Mouse (Mus musculus): ENCODE measurements around the gene Tfcp2. TPM values are rescaled to one million over a fixed set of nuclear protein-coding genes. Genes with fewer than 3 reads are reported as not detected.

Tfcp2 gene
- total RNA-seq (2021) = 10 to 100 TPM; 11.6 to 12.6 TPM
- long read RNA-seq, experiment 1, partial matches to known transcripts = 5 of 7 reads
- long read RNA-seq, experiment 1, other reads (novel, unspliced or antisense) = 1 of 7 reads
- long read RNA-seq, experiment 2, partial matches to known transcripts = 4 of 10 reads
- long read RNA-seq, experiment 2, other reads (novel, unspliced or antisense) = 4 of 10 reads

DNA sequence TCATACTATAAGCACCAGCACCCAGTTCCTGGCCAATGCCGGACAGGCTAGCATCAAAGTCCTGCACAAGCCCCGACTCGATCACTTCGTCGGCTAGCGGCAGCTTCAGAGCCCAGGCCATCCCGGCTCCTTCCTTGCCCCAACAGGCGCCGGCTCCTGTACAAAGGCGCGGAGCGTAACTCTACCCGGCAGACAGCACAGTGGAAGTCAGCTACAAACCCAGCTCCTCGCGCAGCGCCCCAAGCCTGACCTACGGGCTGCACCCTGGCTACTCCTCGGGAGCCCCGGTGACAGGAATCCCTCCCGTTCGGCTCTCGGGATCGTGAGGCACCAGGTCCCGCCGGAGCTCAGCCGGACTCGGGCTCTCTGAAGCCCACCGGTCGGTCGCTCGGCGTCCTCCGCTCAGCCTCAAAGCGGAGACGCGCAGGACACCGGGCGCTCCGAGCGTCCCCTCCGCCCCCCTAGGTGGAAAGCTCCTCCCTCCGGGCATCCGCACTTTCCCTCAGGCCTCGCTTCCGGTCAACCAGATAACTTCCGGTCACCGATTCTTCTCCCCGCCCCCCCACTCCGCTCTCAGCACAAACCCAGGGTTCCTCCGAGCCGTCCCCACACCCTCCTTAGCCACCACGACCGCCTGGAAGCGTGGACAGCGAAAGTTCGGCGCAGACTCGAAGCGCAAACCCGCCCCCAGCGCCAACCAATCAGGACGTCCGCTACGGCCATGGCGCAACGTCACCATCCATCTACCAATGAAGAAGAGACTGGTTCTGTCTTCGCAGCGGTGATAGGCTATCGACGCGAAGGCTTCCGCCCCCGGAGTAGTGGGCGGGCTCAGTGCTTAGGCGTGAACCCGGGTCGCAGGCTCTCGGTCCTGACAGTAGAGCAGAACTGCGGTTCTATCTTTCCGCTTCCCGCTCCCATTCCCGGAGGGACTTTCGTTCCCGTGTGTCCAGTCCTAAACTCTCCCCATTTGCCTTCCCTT lies at the start of gene Tfcp2:
Tfcp2 (minus strand) TSS at position 683 of the 982 bp plus-strand sequence.
- peak; percentile 99 for DNase-seq
- Histone ChIP-seq H3K27ac (peak within 1 kb of the TSS; percentile 97), H3K4me3 (peak within 1 kb of the TSS; percentile 77)
- no peak for TF ChIP-seq CTCF (IDR thresholded peaks at IDR 0.05)
- intact Hi-C loops (cut with DNase I) = loop anchor here (5.0 kb wide), 1 partner anchor 61 kb away; no protein-coding TSS in a partner anchor

DNA sequence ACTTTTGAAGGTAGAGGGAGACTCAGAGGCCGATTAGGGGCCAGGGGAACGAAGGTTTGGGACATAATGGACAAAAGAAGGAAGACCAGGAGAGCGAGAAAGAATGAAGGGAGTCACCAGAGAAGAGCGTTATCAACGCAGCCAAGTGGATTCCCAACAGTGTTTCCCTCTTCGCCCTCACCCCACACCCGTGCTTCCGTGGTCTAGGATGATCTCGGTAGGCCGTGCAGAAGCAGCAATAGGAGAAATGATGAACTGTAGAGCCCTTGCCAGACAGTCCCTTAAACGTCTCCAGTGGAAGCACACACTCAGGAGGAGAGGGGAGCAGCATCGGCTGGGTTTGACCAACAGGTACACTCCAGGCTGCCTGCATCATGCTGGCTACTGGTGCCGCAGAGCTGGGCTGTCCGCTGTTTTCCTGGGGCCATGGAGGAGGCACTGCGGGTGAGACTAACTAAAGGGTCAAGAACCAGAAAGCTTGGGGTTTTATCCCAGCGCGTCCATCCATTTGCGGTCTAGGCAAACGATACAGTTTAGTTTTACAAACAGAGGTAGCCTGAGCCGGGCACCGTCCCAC lies 49.0 kb upstream of the Tfcp2 start:
- H3K4me3 ChIP-seq = peak overlapping the region; percentile 90
- DNase-seq = no peak
- intact Hi-C loops (cut with DNase I) = loop anchor here (1.0 kb wide), 1 partner anchor 13 kb away; no protein-coding TSS in a partner anchor
- peak overlapping the region; percentile 91 for H3K27ac ChIP-seq
- TF ChIP-seq CTCF (IDR thresholded peaks at IDR 0.05) = no peak

DNA sequence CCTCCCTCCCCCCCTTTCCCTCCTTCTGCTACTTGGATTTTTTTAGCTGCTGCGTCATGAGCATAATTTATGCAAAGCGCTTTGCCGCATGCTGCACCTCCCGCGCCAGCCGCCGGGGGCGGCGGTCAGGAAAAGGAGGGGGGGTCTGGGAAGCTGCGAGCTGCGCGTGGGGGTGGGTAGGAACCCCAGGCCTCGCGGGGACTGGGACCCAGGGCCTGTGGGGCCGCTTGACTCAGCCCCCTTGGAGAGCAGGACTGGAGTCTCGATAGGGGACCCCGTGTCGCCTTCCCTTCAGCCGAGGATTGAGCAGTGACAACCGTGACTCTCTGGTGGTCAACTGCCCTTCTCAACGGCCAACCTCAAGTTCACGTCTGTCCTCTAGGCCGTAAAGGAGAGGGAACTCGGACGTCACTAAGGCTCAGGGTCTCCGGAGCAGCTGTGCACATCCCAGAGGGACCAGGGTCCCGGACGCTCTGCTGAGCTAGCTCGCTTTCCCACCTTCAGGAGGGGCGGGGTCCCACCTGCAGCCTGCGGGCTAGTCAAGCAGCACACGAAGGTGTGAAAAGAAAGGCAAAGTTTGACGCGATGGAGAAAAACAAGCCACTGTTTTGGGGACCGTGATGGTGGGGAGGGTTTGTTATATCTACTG lies 48.4 kb upstream of the Tfcp2 start:
- TF ChIP-seq CTCF (IDR thresholded peaks at IDR 0.05) = peak; percentile 66
- intact Hi-C loops (cut with DNase I) = loop anchor here (1.0 kb wide), 1 partner anchor 13 kb away; no protein-coding TSS in a partner anchor
- DNase-seq = peak; percentile 85
- Histone ChIP-seq H3K4me3 (peak overlapping the region; percentile 90), H3K27ac (peak overlapping the region; percentile 91)

DNA sequence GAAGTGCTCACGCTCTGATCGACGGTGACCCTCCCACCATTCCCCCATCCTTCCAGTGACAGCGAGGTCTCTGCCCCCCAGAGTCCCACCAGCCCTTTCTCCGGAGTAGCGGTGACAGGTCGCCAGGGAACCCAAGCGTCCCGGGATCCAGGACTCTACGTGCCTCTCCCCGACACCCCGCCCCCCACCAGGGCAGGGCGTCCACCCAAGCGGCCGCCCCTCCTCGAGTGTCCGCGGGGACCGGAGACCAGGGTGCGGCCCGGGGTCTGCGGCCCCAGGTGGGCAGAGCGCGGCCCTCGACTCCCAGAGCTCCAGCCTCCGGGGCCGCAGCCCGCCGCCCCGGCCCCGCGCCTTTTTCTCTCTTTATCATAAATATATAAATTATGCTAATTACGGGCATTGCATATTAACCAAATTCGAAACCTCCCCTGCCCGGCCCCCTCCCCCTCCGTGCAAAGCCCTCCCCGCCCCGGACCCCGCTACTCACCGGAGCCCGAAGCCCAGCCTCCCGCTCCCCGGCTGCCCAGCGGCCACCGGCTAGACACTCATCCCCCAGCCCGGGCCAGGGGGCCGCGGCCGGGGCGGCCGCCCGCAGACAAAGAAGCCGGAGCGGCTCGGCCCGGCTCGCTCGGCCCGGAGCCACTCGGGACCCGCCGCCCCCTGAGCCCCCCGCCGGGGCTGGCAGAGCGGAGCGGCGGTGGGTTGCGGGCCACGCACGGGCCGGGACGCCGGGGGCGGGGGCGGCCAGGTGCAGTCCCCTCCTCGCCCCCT lies 47.7 kb upstream of the Tfcp2 start, which contains the start of gene Pou6f1:
Pou6f1 (minus strand) TSS at position 709 of the 771 bp plus-strand sequence.
- Histone ChIP-seq H3K4me3 (peak within 1 kb of the TSS; percentile 90), H3K27ac (peak within 1 kb of the TSS; percentile 91)
- intact Hi-C loops (cut with DNase I) = loop anchor here (1.0 kb wide), 1 partner anchor 14 kb away; no protein-coding TSS in a partner anchor
- no peak for TF ChIP-seq CTCF (IDR thresholded peaks at IDR 0.05)
- DNase-seq = peak; percentile 76

DNA sequence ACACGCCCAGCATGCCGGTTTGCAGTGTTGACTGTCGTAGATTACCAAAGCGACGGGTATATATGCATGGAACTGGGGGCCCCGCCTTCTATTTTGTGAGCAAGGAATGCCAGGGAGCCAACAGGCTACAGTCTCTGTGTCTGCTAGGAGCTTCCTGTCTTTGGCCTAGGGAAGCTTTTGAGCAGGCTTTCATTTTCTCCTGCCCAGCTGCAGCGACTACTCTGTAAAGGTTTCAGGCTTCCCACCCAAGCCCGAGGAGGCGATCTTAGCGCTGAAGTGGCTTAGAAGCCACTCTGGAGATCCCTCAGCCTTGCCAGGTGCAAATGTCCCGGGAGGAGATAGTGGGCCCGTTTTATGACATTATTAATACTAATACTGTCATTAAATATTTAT lies 47.1 kb upstream of the Tfcp2 start:
- peak overlapping the region; percentile 90 for H3K4me3 ChIP-seq
- intact Hi-C loops (cut with DNase I) = no loop called here
- TF ChIP-seq CTCF (IDR thresholded peaks at IDR 0.05) = no peak
- peak overlapping the region; percentile 91 for H3K27ac ChIP-seq
- peak; percentile 56 for DNase-seq

DNA sequence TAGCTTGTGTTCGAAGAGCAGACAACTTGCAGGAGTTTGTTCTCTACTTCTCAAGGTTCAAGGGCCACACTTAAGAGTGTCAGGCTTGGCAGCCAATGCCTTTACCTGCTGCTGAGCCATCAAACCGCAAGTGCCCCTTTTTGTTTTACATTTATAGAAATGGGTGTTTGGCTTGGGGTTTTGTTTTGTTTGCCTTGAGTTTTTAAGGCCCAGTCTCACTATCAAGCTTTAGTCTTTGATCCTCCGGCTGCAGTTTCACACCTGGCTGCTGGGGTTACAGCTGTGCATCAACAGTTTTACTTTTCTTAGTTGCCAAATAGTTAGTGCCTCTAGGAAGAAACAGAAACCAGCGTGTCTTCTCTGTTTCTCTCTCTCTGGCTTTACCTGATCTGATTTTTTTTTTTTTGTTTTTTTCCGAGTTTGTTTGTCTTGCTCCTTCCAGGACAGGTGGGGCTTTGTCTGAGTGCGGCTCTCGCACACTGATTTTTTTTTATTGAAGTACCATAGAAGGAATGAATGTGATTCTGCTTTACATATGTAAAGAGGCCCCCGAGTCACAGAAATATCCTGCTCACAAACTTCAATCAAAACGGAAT lies 46.6 kb upstream of the Tfcp2 start:
- no peak for DNase-seq
- intact Hi-C loops (cut with DNase I) = no loop called here
- TF ChIP-seq CTCF (IDR thresholded peaks at IDR 0.05) = no peak
- peak overlapping the region; percentile 90 for H3K4me3 ChIP-seq
- peak overlapping the region; percentile 91 for H3K27ac ChIP-seq

DNA sequence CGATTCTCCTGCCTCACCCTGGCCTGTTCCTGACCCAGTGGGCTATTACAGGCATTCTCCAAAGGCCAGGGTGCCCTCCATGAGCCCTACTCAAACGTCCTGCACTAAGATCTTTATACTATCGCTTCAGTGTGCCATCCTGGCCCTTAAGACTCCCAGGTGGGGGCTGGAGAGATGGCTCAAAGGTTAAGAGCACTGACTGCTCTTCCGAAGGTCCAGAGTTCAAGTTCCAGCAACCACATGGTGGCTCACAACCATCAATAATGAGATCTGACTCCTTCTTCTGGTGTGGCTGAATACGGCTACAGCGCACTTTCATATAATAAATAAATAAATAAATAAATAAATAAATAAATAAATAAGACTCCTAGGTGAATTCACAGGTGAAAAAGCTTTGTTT lies 41.0 kb upstream of the Tfcp2 start:
- no peak overlapping the region for H3K4me3 ChIP-seq
- no peak for DNase-seq
- no peak for TF ChIP-seq CTCF (IDR thresholded peaks at IDR 0.05)
- H3K27ac ChIP-seq = no peak overlapping the region
- intact Hi-C loops (cut with DNase I) = no loop called here

DNA sequence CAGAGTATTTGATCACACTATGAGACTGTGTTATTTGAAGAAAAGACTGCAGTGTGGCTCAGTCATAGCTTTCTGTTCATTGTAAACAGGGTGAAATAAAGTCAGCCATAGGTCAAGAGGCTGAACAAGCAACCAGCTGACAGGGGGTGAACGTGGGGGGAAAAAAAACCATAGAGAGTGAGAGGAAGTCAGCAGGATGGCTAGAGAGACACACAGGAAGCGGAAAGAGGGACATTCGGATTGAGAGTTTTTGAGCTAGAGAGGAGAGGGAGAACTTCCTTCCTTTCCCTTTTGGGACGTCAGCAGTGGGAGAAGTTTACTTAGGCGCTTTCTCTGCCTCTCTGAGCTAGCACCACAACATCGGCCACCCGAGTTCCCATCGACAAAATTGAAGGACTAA lies 38.6 kb upstream of the Tfcp2 start:
- TF ChIP-seq CTCF (IDR thresholded peaks at IDR 0.05) = no peak
- intact Hi-C loops (cut with DNase I) = no loop called here
- Histone ChIP-seq H3K4me3 (no peak overlapping the region), H3K27ac (no peak overlapping the region)
- no peak for DNase-seq

DNA sequence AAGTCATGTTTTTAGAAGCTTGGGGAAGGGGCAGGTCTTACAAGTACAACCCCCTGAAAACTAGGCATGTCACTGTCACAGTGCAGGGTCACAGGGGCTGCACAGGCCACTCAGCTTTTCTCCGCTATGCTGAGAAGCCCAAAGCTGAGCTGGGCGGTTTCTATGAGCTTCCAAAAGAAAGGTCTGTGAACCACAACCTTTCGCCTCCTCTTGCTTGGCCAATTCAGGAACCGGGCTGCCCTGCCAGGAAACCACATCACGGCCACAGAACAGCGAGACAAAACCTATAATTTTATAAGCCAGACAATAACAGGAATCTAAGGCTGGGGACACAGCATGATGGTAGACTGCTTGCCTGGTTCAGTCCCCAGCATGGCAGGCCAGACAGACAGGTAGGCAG lies 36.5 kb upstream of the Tfcp2 start:
- TF ChIP-seq CTCF (IDR thresholded peaks at IDR 0.05) = no peak
- Histone ChIP-seq H3K27ac (no peak overlapping the region), H3K4me3 (no peak overlapping the region)
- intact Hi-C loops (cut with DNase I) = no loop called here
- DNase-seq = no peak

DNA sequence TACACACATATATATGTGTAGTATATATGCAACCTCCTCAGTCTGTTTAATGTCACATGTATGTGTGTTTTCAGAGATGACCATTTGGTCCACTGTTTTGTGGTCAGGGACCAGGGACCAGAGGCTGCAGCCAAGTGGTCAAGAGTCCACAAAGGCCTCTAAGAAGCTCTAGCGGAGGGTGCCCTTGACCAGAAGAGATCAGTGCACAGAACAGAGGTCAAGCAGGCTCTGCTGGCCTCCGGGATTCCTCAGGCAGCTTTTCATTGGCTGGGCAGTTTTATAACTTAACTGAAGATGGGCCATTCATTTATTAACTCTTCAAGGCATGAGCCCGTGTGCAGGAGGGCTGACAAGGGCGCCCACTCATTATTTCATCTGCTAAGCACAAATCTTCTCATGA lies 35.4 kb upstream of the Tfcp2 start:
- no peak overlapping the region for H3K4me3 ChIP-seq
- no peak for TF ChIP-seq CTCF (IDR thresholded peaks at IDR 0.05)
- intact Hi-C loops (cut with DNase I) = no loop called here
- H3K27ac ChIP-seq = no peak overlapping the region
- DNase-seq = no peak

DNA sequence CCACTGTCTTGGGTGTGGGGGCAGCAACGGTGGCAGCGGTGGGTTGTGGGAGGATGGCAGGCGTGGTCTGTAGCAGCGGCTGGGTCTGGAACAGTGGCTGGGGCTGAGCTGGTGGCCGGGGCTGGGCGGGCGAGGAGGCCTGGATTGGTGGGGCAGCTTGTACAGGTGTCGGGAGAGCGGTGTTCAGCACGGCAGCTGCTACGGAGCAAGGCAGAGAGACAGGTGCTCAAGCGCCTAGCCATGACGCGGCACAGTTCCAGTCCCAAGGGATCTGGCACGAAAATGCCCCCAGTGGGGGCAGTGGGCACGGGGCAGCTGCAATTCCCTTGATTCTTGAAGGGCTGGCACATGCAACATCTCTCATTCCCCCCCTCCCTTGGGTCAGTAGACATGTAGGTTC lies 34.1 kb upstream of the Tfcp2 start:
- TF ChIP-seq CTCF (IDR thresholded peaks at IDR 0.05) = no peak

More for the DNA sequence above, 34.1 kb upstream of the Tfcp2 start:
- Histone ChIP-seq H3K4me3 (no peak overlapping the region), H3K27ac (no peak overlapping the region)
- no peak for DNase-seq
- intact Hi-C loops (cut with DNase I) = no loop called here

Measured in gastrocnemius, adult 2 months (tissue).